Mouse (Mus musculus) adrenal gland, postnatal 25 days (tissue): ENCODE results near the gene Fam241b. TPM values are rescaled to one million over a fixed set of nuclear protein-coding genes. Genes with fewer than 3 reads are reported as not detected.

Experiments used
- DNase-seq: peaks from one replicate; pipeline ENCODE4 v3.0.0; 2021; ENCODE audit warnings: mixed read lengths
- total RNA-seq: library from RNA; stranded (reverse); gene quantifications from 2 replicates; pipeline ENCODE4 v1.2.3, GENCODE M21; 2021

Gene Fam241b
- total RNA-seq, 1 experiment from 2014 or later = 6.3 TPM

DNA sequence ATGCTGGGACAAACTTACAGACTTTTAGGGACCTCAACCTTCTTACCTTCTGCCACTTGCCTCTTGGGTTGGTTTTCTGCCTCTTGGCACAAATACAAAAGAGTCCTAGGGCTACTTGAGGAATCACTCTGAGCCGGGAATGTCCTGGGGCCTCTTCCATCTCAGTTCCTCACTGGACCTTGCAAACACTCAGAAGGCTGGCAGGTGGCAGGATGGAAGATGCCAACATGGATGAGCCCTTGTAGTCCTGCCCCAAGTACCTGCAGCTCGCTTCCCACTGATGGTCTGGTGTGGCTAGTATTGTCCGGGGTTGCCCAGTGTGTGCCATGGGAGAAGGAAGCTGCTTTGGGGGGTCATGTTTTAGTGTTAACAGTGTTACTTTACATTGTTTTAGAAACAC lies 73.8 kb downstream of the Fam241b start:
- no peak for DNase-seq

DNA sequence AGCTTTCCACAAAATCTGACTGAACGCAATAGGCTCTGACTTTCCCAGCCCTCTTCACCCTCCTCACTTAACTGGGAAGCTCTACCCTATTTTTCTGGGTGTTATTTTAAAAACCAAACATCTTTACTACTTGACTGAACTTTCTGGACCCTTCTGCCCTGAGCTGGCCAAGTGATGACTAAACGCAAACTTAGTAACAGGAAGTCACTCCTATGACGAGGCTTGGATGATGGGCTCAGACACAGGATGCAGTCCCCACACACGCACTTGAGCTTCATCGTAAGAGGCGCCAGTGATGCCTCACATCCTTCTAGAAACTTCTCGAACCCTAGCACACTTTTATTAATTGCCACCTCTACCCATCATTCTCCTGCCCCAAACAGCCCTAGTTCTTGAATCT lies 74.3 kb downstream of the Fam241b start:
- DNase-seq = no peak

DNA sequence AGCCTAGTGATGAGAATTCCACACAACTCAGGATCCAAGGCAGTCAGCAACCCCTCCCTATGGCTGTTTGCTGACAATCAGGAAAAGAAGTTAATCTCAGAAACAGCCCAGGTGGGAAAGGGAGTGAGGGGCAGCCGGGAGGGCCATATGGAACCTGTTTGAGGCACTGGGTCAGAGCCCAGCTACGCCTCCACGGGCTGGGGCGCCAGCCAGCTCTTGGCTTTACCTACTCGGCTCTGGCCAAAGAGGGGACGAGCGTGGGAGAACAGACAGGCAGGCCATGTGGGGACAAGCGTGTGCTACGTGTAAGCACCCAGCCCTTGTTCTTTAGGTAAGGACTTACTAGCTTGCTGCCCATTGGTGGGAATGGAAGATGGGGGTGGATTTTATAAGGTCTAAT lies 75.2 kb downstream of the Fam241b start:
- peak; percentile 18 for DNase-seq

DNA sequence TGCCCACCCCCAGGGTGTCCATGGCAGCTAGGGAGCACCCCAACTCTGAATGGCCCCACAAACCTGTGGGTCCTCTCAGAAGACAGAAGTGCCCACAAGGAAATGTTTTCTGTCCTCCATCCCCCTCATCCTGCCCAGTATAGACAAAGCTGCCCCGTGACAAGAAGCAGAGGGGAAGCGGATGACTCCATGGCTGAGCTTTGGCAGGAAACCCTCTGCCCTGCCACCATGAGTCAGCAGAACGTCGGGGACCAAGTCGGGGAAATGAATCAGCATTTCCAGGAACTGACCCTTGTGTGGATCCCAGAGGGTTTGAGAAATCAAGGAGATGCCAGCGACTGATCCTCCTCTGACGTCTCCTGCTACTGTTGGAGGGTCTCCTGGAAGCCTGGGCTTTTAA lies 77.5 kb downstream of the Fam241b start:
- DNase-seq = peak; percentile 21

DNA sequence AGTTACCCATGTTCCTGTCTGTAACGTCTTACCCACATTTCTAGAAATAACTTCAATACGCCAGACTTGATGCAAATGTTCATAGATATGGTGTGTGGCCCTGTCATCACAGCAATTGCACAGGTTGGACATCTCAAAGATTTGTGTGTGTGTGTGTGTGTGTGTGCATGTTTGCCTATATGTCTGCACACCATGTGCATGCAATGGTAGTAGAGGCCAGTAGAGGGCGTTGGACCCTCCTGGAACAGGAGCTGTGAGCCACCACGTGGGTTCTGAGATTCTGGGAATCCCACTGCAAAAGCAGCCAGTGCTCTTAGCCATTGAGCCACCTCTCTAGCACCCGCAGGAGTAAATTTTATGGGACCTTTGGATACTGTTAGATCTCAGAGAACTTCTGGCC lies 80.9 kb downstream of the Fam241b start:
- no peak for DNase-seq

DNA sequence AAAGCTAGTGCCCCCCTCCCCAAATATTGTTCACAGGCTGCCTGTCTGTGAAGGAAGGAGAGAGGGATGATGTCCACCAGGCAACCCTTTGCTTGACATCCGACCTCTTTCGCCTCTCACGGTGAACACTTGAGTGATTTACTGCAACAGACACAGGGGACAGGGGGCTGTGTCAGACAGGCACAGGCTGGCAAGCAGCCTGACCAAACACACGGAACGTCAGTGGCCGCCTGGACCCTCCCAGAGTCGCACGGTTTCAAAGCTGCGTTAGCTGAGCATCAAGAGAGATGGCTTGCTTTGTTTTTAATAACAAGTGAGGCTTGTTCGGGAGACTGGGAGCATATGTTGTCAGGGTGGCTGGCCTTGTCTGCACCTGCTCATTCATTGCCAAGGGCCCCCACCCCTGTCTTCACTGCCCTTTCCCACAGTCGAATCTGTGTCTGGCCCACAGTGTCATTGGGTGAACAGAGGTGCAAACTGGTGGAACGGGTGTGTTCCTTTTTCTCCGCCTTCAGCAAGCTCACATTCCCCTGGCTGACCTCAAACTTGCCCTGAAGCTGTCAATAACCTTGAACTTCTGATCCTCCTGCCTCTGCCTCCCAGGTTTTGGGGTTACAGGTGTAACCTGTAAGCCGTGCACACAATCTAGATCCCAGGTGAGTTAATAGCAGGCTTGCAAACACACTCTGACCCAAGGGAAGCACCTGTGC lies 82.6 kb downstream of the Fam241b start:
- DNase-seq = no peak

DNA sequence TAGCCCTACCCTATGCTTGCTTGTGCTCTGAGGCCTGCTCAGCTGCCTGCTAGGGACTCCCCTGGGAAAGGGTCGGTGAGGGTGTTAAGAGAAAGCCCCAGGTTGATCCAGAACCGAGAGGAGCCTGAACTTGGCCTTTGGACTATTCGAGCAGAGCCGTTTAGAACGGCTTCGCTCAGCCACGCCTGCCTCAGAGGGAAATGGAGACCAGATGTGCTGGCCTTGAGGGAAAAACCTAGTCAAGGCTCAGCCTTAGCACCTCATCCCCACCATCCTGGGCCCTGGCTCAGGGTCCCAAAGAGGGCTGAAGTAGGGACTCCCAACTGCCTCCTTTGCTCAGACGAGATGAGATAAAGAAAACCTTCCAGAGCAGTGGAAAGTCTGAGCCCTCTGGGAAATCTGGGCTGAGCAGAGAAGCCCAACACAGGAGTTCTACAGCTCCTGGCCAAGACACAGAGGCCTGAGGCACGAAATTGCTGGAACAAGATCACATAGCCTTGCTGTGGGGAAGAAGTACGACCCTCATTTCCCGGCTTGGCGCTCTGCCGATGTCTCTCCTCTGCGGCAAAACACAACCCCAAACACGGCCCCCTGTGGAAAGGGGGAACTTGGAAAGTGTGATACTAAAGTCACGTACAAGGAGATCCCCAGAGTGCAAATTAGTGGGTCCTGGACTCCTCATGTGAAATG lies 83.4 kb downstream of the Fam241b start:
- DNase-seq = no peak

DNA sequence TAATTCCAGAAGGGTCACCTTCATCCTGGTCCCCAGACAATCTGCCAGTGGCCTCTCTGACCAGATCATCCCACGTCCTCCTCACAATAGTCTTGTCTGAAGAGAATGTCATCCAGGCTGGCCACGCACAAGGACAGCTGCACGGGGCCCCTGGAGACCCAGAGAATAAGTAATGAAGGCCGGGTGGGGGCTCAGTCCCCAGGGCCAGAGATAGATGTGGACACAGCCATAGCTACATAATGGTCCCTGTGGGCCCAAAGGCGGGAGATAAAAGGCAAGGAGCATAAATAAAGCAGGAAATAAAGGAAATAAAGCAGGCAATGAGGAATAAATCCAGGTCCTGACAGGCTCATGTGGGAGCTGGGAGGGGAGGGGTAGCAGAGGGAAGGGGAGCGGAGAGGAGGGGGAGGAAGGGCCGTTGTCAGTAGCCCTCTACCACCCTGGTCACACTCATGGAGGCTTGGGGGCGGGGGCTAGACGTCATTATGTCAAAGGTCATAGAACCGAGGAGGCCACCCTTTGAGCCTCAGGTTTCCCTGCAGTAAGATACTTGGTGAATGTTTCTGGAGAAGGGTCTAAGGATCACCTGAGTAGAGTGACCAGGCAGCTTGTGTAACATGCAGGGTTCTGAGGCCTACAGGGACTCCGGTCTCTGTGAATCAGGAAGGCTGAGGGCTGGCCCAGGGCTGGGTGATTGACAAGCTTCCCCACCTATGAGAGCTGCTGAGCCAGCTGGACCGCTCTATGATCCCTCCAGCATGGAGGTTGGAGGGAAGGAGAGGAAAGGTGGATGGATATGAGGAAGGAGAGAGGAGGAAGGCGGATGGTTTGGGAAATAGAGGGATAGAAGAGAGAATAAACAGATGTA lies 85.0 kb downstream of the Fam241b start:
- no peak for DNase-seq

Other genes with a start within 250 kb of the Fam241b start
- gene Col13a1, start 164.8 kb downstream of the Fam241b start, total RNA-seq = 5.2 and 6.1 TPM in 2 replicates
- gene Neurog3, start 10.8 kb downstream of the Fam241b start, total RNA-seq = not detected in 2 replicates
- 22.1 and 31.0 TPM in 2 replicates for gene Tspan15, start 87.3 kb upstream of the Fam241b start, total RNA-seq
- 36.1 and 52.0 TPM in 2 replicates for gene Tacr2, start 108.5 kb upstream of the Fam241b start, total RNA-seq
- 20.7 and 27.9 TPM in 2 replicates for gene Hk1, start 236.0 kb upstream of the Fam241b start, total RNA-seq